Mouse (Mus musculus) cerebellum, adult 2 months (tissue): ENCODE measurements around the gene Lzts2.

ENCODE experiments used
- CTCF ChIP-seq: fragments of 200-500 bp; IDR thresholded peaks from 2 replicates; pipeline ENCODE4 v1.5.1; 2011; ENCODE audit warnings: low read depth, mild to moderate bottlenecking, control low read depth, low read length, moderate library complexity, borderline replicate concordance; ENCODE audit not compliant: insufficient read depth
- POLR2A ChIP-seq: fragments of 200-500 bp; IDR thresholded peaks from 2 replicates; pipeline ENCODE4 v1.6.1; 2011; ENCODE audit warnings: low read length, control low read depth, borderline replicate concordance; ENCODE audit not compliant: insufficient read depth

DNA sequence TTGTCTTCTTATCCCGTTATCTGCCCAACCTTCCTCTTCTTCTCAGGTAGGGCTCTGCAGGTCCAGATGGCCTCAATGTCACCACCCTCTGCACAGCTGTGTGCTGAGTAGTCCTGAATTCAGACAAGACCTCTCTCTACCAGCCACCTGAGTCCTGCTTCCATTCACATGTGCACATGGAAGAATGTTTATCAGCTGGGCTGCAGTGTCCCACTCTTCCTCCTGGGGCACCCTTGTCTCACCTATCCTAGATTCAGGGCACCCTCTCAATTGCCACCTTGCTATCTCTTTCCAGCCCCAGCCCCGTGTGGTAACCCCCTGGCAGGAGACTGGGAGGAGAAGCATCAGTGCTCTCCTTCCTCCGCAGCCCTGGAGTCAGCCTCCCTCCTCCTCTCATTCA, 11.9 kb upstream of the Lzts2 start:
- TF ChIP-seq CTCF (peak; percentile 45; the same call in 1 of the 2 replicates), POLR2A (no peak)
